Mouse (Mus musculus) hindbrain, embryonic 15.5 days (tissue): ENCODE measurements around the gene Gpr3. TPM values are rescaled to one million over a fixed set of nuclear protein-coding genes. Genes with fewer than 3 reads are reported as not detected.

ENCODE experiments used
- ATAC-seq: fragments of 200-750 bp; cut with Nextera tagmentation; 2 replicates; pipeline ENCODE4 v1.8.0; 2017; ENCODE audit warnings: low read depth, moderate number of reproducible peaks, moderate TSS enrichment; ENCODE audit not compliant: low FRiP score
- H3K27ac ChIP-seq: fragments of 300-500 bp; sonication (generic); replicated peaks from 2 replicates; pipeline ENCODE4 v1.5.1; 2015; ENCODE audit warnings: mild to moderate bottlenecking, inconsistent platforms
- H3K27me3 ChIP-seq: fragments of 300-500 bp; sonication (generic); 2 replicates; pipeline ENCODE4 v1.6.1; 2015; ENCODE audit warnings: control low read depth, inconsistent platforms
- H3K36me3 ChIP-seq: fragments of 300-500 bp; sonication (generic); 2 replicates; pipeline ENCODE4 v1.6.1; 2015; ENCODE audit warnings: control low read depth, inconsistent platforms
- H3K4me1 ChIP-seq: fragments of 300-500 bp; sonication (generic); replicated peaks from 2 replicates; pipeline ENCODE4 v1.6.1; 2015; ENCODE audit warnings: control low read depth, inconsistent platforms
- H3K4me2 ChIP-seq: fragments of 300-500 bp; sonication (generic); 2 replicates; pipeline ENCODE4 v1.6.1; 2015; ENCODE audit warnings: moderate library complexity, mild to moderate bottlenecking, inconsistent platforms
- H3K4me3 ChIP-seq: fragments of 300-500 bp; sonication (generic); 2 replicates; pipeline ENCODE4 v1.5.1; 2015; ENCODE audit warnings: mild to moderate bottlenecking, inconsistent platforms
- H3K9ac ChIP-seq: fragments of 300-500 bp; sonication (generic); 2 replicates; pipeline ENCODE4 v1.6.1; 2015; ENCODE audit warnings: inconsistent platforms
- H3K9me3 ChIP-seq: fragments of 300-500 bp; sonication (generic); 2 replicates; pipeline ENCODE4 v1.6.1; 2016; ENCODE audit warnings: control low read depth, inconsistent platforms
- whole genome bisulfite sequencing: fragments of 180-500 bp; shearing (Covaris S2); methylation state at CpG from one replicate; pipeline ENCODE4 v1.1.7; 2015; 5-methylcytosine and 5-hydroxymethylcytosine counted together
- polyA plus RNA-seq: library from polyadenylated mRNA; unstranded; fragments of >200 nt; fragmentation: Nextera tagmentation; extraction: Ambion mirVana; gene quantifications from 2 replicates; pipeline ENCODE4 v1.2.1, GENCODE M21; 2015

The Gpr3 gene
- polyA plus RNA-seq, 1 experiment from 2014 or later, result 1.6 TPM

DNA sequence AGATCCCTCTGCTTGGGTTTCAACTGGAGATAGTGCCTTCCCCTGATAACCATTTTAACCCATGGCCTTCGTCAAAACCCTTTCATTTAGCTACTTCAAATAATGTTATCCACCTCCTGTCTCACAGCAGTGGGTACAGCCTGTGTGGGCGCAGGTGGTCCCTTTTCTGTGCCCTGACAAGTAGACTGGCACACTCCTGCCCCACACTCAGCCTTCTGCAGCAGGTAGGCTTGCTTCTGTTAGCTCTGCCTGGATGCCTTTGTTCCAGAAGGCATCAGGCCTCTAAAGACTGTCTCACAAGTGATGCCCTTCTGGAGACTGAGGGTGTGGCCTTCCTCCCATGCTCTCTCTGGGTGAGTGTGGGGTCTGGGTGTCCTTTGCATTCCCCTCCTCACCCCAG is 16.2 kb downstream of the Gpr3 start:
- H3K36me3 ChIP-seq, result peaks cover 23% of the 10 kb centered on the region
- no peak overlapping the region for H3K9ac ChIP-seq
- peaks cover 51% of the 10 kb centered on the region for H3K4me1 ChIP-seq
- no peaks in the 10 kb centered on the region for H3K9me3 ChIP-seq
- 77% methylated on average over 2 of the region's 2 CpGs for WGBS
- H3K4me2 ChIP-seq, result no peak overlapping the region
- H3K4me3 ChIP-seq, result no peak overlapping the region
- H3K27me3 ChIP-seq, result no peaks in the 10 kb centered on the region
- no peak for ATAC-seq
- peak overlapping the region; percentile 86 for H3K27ac ChIP-seq

DNA sequence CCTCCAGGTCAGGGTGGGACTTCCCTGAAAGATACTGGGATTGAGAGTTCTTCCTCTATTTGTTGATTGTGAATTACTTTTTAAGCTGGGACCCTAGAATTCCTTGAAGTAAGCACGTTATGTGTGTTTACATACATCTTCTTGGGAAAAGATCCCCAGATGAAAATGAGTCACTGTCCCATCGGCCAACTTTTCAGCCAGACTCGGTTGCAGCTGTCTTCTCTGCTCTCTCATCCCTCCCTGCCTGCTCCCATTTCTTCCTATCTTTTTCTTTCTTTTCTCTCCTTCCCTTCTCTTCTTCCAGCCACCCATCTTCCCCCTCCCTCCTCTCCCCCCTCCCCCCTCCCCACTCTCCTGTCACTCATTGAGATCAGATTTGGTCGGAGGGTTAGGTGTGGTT is 17.3 kb downstream of the Gpr3 start:
- H3K27me3 ChIP-seq, result no peaks in the 10 kb centered on the region
- no peak for ATAC-seq
- H3K4me3 ChIP-seq, result no peak overlapping the region
- no peak overlapping the region for H3K27ac ChIP-seq
- no peaks in the 10 kb centered on the region for H3K9me3 ChIP-seq
- H3K4me2 ChIP-seq, result no peak overlapping the region
- peaks cover 40% of the 10 kb centered on the region for H3K4me1 ChIP-seq
- H3K9ac ChIP-seq, result no peak overlapping the region
- H3K36me3 ChIP-seq, result peaks cover 28% of the 10 kb centered on the region
- 73% methylated on average over 4 of the region's 4 CpGs for WGBS

DNA sequence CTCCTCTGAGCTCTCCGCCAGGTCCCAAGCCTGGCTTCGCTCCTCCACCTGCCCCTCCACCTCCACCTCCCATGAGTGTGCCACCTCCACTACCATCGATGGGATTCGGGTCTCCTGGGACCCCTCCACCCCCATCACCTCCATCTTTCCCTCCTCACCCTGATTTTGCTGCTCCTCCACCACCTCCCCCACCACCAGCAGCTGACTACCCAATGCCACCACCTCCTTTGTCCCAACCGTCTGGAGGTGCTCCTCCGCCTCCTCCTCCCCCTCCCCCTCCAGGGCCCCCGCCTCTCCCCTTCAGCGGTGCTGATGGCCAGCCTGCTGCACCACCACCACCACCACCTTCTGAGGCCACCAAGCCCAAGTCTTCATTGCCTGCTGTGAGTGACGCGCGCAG is 17.9 kb downstream of the Gpr3 start:
- ATAC-seq, result no peak
- Histone ChIP-seq H3K9me3 (no peaks in the 10 kb centered on the region), H3K4me3 (no peak overlapping the region), H3K27me3 (no peaks in the 10 kb centered on the region), H3K4me2 (no peak overlapping the region), H3K36me3 (peaks cover 28% of the 10 kb centered on the region), H3K4me1 (peaks cover 35% of the 10 kb centered on the region), H3K27ac (no peak overlapping the region), H3K9ac (no peak overlapping the region)
- WGBS, result 87% methylated on average over 11 of the region's 11 CpGs

DNA sequence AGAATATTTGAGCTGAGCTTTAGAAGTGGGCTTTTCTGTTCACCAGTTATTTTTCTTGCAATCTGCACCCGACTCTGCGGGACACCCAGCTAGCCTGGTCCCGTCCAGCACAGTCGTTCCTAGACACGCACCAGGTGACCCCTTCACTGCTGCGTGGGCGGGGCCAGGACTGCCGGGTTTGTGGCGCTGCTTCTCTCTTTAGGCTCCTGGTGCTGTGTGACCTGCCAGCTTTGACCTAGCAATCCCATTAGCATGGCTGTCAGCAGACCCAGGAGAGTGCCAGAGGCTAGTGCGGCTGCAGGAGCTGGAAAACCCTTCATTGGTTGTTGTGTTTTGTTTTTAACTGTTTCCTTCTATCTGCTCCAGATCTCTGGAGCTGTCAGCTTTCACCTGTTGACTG is 22.9 kb downstream of the Gpr3 start:
- whole genome bisulfite sequencing, result 73% methylated on average over 10 of the region's 10 CpGs
- Histone ChIP-seq H3K9ac (no peak overlapping the region), H3K4me1 (peaks cover 14% of the 10 kb centered on the region; the same call in 1 of the 2 replicates), H3K27ac (no peak overlapping the region), H3K4me3 (no peak overlapping the region), H3K27me3 (no peaks in the 10 kb centered on the region), H3K9me3 (no peaks in the 10 kb centered on the region), H3K36me3 (peaks cover 43% of the 10 kb centered on the region), H3K4me2 (no peak overlapping the region)
- no peak for ATAC-seq

DNA sequence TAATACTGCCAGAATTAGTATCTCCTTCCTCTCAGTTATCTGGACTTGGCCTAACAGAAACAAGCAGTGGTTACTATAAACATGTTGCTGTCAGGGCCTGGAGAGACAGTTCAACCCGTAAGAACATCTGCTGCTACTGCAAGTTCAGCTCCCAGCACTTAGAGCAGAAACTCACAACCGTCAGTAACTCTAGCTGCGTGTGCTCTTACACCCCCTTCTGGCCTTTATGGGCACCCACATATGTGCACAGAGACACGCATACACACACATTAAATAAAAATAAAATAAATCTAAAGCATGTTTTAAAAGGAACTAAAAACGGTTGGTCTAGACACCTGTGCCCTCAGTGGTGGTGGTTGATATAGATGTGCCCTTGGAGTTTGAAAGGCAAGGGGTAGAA is 25.5 kb downstream of the Gpr3 start:
- H3K4me3 ChIP-seq, result no peak overlapping the region
- H3K4me1 ChIP-seq, result peaks cover 15% of the 10 kb centered on the region; the same call in 1 of the 2 replicates
- 93% methylated on average over 5 of the region's 5 CpGs for WGBS
- H3K27me3 ChIP-seq, result no peaks in the 10 kb centered on the region
- peaks cover 27% of the 10 kb centered on the region for H3K36me3 ChIP-seq
- H3K4me2 ChIP-seq, result no peak overlapping the region
- H3K27ac ChIP-seq, result no peak overlapping the region
- no peak overlapping the region for H3K9ac ChIP-seq
- H3K9me3 ChIP-seq, result no peaks in the 10 kb centered on the region
- no peak for ATAC-seq

DNA sequence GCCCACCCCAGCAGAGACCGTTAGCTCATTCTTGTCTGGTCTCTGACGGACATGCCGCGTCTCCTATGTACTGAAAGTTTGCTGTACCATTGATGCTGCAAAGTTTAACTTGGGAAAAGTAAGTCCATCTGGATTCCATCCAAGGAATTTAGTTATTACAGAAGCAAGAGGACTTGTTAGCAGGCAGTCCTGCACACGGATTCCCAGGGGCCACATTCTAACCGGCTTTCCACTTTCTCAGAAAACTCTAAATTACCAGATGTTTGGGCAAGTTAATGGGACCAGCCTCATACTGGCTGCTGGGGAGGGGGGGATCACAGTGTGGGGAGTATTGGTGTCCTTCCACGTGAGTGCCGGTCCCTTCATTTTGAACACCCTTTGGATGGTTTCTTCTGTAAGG is 26.4 kb downstream of the Gpr3 start:
- no peak overlapping the region for H3K4me2 ChIP-seq
- peaks cover 18% of the 10 kb centered on the region for H3K36me3 ChIP-seq
- H3K4me1 ChIP-seq, result peaks cover 15% of the 10 kb centered on the region; the same call in 1 of the 2 replicates
- no peak overlapping the region for H3K9ac ChIP-seq
- no peaks in the 10 kb centered on the region for H3K9me3 ChIP-seq
- no peak overlapping the region for H3K27ac ChIP-seq
- no peak overlapping the region for H3K4me3 ChIP-seq
- H3K27me3 ChIP-seq, result no peaks in the 10 kb centered on the region
- 86% methylated on average over 8 of the region's 8 CpGs for WGBS
- ATAC-seq, result no peak

DNA sequence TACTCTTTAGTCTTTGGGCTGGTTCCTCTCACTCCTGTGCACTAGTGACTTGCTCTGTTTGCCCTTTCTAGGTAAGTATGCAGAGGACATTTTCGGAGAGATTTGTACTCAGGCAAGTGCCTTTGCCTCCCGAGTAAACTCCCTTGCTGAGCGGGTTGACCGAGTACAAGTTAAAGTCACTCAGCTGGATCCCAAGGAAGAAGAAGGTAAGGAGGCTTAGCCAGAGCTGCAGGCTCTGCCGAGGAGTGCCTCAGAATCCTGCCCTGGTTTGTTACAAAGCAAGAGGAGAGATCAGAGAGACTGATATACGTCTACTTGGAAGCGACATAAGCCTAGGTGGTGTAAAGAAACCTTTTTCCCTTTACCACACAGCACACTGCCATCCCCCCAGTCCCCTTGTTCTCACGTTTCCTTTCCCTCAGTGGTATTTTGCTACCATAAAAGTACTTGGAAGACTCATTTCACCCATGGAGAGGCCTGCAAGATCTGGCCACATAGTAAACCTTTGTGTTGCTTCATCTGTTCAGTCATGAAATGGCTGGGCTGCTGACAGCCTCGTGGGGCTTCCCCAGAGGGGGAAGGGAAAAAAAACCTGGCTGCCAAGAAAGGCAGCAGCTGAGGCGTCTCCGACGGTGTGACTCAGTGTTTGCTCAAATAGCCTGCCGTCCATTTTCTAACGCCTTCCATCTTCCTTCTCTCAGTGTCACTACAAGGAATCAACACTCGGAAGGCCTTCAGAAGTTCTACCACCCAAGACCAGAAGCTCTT is 27.3 kb downstream of the Gpr3 start:
- H3K4me2 ChIP-seq, result no peak overlapping the region
- ATAC-seq, result no peak
- no peak overlapping the region for H3K9ac ChIP-seq
- peaks cover 15% of the 10 kb centered on the region; the same call in 1 of the 2 replicates for H3K4me1 ChIP-seq
- H3K27me3 ChIP-seq, result no peaks in the 10 kb centered on the region
- H3K36me3 ChIP-seq, result peaks cover 15% of the 10 kb centered on the region
- H3K9me3 ChIP-seq, result no peaks in the 10 kb centered on the region
- 49% methylated on average over 15 of the region's 15 CpGs for WGBS
- H3K27ac ChIP-seq, result peak overlapping the region; percentile 50; the same call in 1 of the 2 replicates
- no peak overlapping the region for H3K4me3 ChIP-seq

DNA sequence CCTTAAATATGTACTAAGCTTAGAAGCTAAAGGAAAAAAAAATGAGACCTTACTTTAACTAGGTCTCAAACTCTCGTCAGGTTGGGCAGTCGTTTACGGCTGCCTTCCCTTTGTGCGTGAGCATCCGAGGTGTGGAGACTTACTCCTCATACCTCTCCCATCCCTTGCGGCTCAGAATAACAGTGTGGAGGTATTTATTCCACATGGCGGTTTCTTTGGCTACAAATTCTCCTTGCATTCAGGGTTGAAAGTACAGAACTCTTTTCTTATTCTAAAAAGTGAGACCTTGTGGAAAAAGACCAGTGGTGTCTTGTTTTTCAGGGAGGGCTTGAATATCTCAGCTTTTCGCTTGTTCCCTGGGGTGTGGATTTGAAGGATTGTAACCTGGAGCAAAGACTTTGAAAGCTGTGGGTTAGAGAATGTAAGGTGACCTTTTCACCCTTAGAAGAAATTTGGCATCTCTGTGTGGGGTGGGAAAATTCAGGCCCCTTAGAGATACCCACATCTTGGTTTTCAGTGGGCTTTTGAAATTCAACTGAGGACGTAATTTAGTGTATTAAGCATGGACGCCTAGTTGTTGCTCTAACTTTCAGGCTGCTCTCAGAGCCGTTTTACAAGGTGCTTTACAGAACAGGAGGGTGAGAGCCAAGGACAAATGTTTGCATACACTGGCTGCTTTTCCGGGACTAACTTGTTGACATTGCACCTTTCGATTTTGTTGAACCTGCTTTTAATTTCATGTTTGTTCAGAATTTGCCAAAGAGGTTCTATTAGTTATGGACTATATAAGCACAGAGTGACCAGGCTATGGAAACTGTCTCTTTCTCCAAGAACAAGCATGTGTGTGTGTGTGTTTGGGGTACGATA is 28.1 kb downstream of the Gpr3 start:
- Histone ChIP-seq H3K27me3 (no peaks in the 10 kb centered on the region), H3K9ac (no peak overlapping the region), H3K4me3 (no peak overlapping the region), H3K9me3 (no peaks in the 10 kb centered on the region), H3K36me3 (peaks cover 15% of the 10 kb centered on the region), H3K4me2 (no peak overlapping the region), H3K4me1 (peaks cover 15% of the 10 kb centered on the region; the same call in 1 of the 2 replicates), H3K27ac (no peak overlapping the region)
- 67% methylated on average over 14 of the region's 14 CpGs for WGBS
- ATAC-seq, result no peak

DNA sequence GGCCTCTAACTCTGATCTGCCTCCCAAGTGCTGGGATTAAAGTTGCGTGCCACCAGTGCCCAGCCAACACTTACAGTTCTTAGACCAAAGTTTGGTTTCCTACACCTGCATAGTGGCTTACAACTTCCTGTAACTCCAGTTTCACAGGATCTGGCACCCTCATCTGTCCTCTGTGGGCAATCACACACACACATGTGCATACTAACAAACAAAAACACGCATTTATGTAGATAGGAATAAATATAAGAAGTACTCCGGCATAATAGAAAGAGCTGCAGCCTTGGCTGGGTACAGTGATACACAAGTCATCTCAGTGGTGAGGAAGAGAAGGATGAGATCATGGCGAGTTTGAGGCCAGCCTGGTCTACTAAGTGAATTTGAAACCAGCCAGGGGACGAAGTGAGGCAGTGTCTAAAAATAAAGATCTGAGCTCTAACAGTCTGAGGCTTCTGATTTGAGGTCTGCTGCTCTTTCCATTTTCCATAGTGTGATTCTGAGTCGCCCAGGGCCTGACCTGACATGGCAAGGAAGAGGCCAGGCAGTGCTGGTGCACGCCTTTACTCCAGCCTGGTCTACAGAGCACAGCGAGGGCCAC is 29.8 kb downstream of the Gpr3 start:
- Histone ChIP-seq H3K4me3 (no peak overlapping the region), H3K27me3 (no peaks in the 10 kb centered on the region), H3K27ac (no peak overlapping the region), H3K36me3 (peaks cover 10% of the 10 kb centered on the region), H3K4me1 (peaks cover 17% of the 10 kb centered on the region; the same call in 1 of the 2 replicates), H3K9ac (no peak overlapping the region), H3K9me3 (no peaks in the 10 kb centered on the region), H3K4me2 (no peak overlapping the region)
- 93% methylated on average over 8 of the region's 8 CpGs for WGBS
- no peak for ATAC-seq

DNA sequence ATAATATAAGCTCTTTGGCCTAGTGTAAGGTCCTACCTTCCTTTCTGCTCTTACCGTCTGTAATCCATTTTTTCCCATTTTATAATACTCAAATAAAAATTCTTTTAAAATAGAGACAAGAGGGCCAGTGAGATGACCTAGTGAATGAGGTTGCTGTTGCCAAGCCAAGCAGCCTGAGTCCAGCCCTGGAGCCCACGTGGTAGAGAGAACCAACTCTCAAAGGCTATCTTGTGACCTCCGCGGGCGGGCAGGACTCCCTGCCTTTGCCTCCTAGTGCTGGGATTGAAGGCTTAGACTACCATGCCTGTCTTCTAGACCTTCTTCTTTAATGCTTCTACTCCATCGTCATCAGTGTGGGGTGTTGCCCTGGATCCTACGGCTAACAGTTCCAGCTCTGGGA is 33.1 kb downstream of the Gpr3 start:
- H3K27ac ChIP-seq, result no peak overlapping the region
- H3K9me3 ChIP-seq, result no peaks in the 10 kb centered on the region
- H3K4me3 ChIP-seq, result no peak overlapping the region
- no peaks in the 10 kb centered on the region for H3K27me3 ChIP-seq
- no peaks in the 10 kb centered on the region for H3K36me3 ChIP-seq
- no peak for ATAC-seq
- WGBS, result 93% methylated on average over 7 of the region's 7 CpGs
- no peak overlapping the region for H3K9ac ChIP-seq
- peaks cover 27% of the 10 kb centered on the region for H3K4me1 ChIP-seq
- no peak overlapping the region for H3K4me2 ChIP-seq

DNA sequence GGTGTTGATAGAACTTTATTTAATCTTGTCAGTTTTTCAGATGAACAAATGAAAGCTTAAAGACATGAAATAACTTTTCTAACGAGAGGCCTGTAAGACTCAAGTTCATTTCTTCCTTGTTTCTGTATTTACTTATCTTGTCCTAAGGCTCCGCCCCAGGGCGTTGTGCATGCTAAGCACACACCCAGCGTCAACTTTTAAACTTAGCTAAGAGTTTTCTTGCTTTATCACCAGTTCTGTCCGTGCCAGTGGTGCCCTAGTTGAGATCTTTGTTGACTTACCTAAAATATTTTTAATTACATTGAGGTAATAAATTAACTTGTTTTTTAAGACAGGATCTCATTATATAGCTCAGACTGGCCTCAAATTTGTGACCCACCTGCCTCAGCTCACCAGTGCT is 34.0 kb downstream of the Gpr3 start:
- H3K27me3 ChIP-seq, result no peaks in the 10 kb centered on the region
- no peak overlapping the region for H3K27ac ChIP-seq
- ATAC-seq, result no peak
- no peaks in the 10 kb centered on the region for H3K36me3 ChIP-seq
- peaks cover 27% of the 10 kb centered on the region for H3K4me1 ChIP-seq
- no peak overlapping the region for H3K4me3 ChIP-seq
- no peaks in the 10 kb centered on the region for H3K9me3 ChIP-seq
- H3K9ac ChIP-seq, result no peak overlapping the region
- 94% methylated on average over 5 of the region's 5 CpGs for WGBS
- no peak overlapping the region for H3K4me2 ChIP-seq
